9 mouse cellular contexts compared by ENCODE assay signal in the genomic region with DNA sequence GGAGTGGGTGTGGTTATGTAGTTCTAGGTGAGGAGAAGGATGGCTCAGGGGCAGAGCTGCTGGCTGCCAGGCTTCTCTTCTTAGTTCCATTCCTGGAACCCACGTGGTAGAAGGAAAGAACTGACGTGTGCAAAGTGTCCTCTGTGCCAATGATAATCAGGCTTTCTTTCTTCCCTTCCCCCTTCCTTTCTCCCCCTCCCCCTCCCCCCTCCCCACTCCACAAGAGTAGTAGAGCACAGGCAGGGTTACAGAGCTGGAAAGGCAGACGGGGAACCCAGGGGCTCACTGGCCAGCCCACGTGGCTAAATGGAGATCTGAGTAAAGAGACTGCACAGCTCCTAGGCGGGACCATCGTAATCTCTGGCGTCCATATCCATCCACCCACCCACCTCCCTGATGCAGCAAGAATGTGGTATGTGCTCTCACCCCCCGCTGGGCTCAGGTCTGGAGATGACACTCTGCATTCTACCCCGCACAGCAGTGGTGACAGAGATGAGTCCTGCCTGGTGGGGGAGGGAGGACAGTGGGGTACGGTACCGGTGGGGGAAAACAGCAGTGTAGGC. TPM values are rescaled to one million over a fixed set of nuclear protein-coding genes. Genes with fewer than 3 reads are reported as not detected.
DNase-seq lines count a peak whose midpoint lies in the region; ATAC-seq and TF ChIP-seq lines count a peak whose summit lies in the region.
"Had no signal": no experiment of that assay in that cellular context is flagged by ENCODE, and none has a peak within 500 bp of the region (broad histone marks: within the 10 kb centered on the region; RNA-seq: fewer than 3 reads in every experiment).

No protein-coding gene starts in this region.

- no peak overlapping the region for H3K27ac ChIP-seq in cerebellum, adult 2 months (ENCODE audit: insufficient read depth, low read length)
- no peak overlapping the region for H3K27ac ChIP-seq in limb, embryonic 14.5 days (replicated peaks; ENCODE audit: low read depth, low read length)

- no peak for TF ChIP-seq CTCF in cerebellum, adult 2 months (IDR thresholded peaks at IDR 0.05; ENCODE audit: borderline replicate concordance, insufficient read depth, low read depth, low read length)

- DNase-seq in cerebellum, adult 2 months: peak; percentile 41 to 45
- peak; percentile 79 for DNase-seq in right cerebral cortex, adult 18-20 months
- DNase-seq in right cerebral cortex, postnatal 4 days: no peak
- no peak for DNase-seq in limb, embryonic 14.5 days (ENCODE audit: low spot score)
- DNase-seq in right cerebral cortex, postnatal 36 days (ENCODE audit: low spot score in 2 of 2): peak; percentile 67 to 74
- DNase-seq in adrenal gland, adult 18-20 months (ENCODE audit: low spot score in 2 of 2): no peak
- no peak for DNase-seq in layer of hippocampus, adult 8-10 months (ENCODE audit: low spot score in 2 of 2)

- ATAC-seq in cerebellum, adult (ENCODE audit: insufficient number of reproducible peaks, low FRiP score, low TSS enrichment): no peak
- 0 out of 2 replicates have a peak, but pooled peaks have one; percentile 9 for ATAC-seq in limb, embryonic 14.5 days (ENCODE audit: low FRiP score, low read depth)

- H3K4me3 ChIP-seq in cerebellum, adult 2 months (replicated peaks; ENCODE audit: insufficient read depth, low read depth, low read length): no peak overlapping the region
- H3K4me3 ChIP-seq in limb, embryonic 14.5 days (replicated peaks; ENCODE audit: low read length): no peak overlapping the region
- H3K4me3 ChIP-seq: erythroblast, embryonic 14.5 days had no signal

- 0 out of 2 replicates have a peak overlapping the region, but pooled peaks have one; percentile 17 for H3K9ac ChIP-seq in limb, embryonic 14.5 days (ENCODE audit: low read depth, low read length, severe bottlenecking)

- WGBS in cerebellum, adult 2 months: 32% methylated on average over 11 of the region's 11 CpGs
- WGBS in limb, embryonic 14.5 days: 12% methylated on average over 11 of the region's 11 CpGs

- no peaks in the 10 kb centered on the region for H3K9me3 ChIP-seq in limb, embryonic 14.5 days (ENCODE audit: control insufficient read depth, low read length)

- H3K4me2 ChIP-seq in limb, embryonic 14.5 days (replicated peaks; ENCODE audit: low read depth, low read length, severe bottlenecking): peak overlapping the region; percentile 28

- no peak for TF ChIP-seq POLR2A in cerebellum, adult 2 months (IDR thresholded peaks at IDR 0.05; ENCODE audit: borderline replicate concordance, insufficient read depth, low read length)
- no peak for TF ChIP-seq POLR2A in limb, embryonic 14.5 days (IDR thresholded peaks at IDR 0.05; ENCODE audit: borderline replicate concordance, extremely low read depth, insufficient read depth, insufficient read length)

- H3K4me1 ChIP-seq in cerebellum, adult 2 months (ENCODE audit: control insufficient read depth, insufficient read depth, low read length): peaks cover 16% of the 10 kb centered on the region
- H3K4me1 ChIP-seq in limb, embryonic 14.5 days (ENCODE audit: control insufficient read depth, insufficient read depth, low read length): peaks cover 16% of the 10 kb centered on the region; the same call in 1 of the 2 replicates

- H3K36me3 ChIP-seq in limb, embryonic 14.5 days (ENCODE audit: control insufficient read depth, insufficient read depth, low read length): no peaks in the 10 kb centered on the region

- no peaks in the 10 kb centered on the region for H3K27me3 ChIP-seq in cerebellum, adult 2 months (ENCODE audit: control insufficient read depth, insufficient read depth, low read length)
- no peaks in the 10 kb centered on the region for H3K27me3 ChIP-seq in limb, embryonic 14.5 days (ENCODE audit: control insufficient read depth, insufficient read depth, low read length)

RNA-seq across cellular contexts. Expression of a gene that starts 42.6 kb away (rescaled TPM):
- polyA plus RNA-seq in cerebellum, adult 2 months (2012; rRNA removed): 0.06 and 0.07 TPM in 2 replicates
- polyA plus RNA-seq in limb, embryonic 14.5 days (2012; rRNA removed): 0.45 and 0.50 TPM in 2 replicates
- 0.22 and 0.23 TPM in 2 replicates for polyA plus RNA-seq in limb, embryonic 14.5 days (2014; fragmentation: Nextera tagmentation; extraction: Ambion mirVana)
- under 1 TPM in 1 of 2 experiments, not detected in 1; 0.22 TPM for total RNA-seq in adrenal gland, adult 18-20 months (2021)
- total RNA-seq in layer of hippocampus, adult 8-10 months (2022): 1 to 10 TPM in 1 of 4 experiments, under 1 TPM in 2, not detected in 1; 0.14 to 1.3 (median 0.82) TPM
- polyA plus RNA-seq: erythroblast, embryonic 14.5 days had no signal

RNA-seq across cellular contexts. Expression of a gene that starts 49.5 kb away (rescaled TPM):
- 177 and 188 TPM in 2 replicates for polyA plus RNA-seq in cerebellum, adult 2 months (2012; rRNA removed)
- 189 and 205 TPM in 2 replicates for polyA plus RNA-seq in limb, embryonic 14.5 days (2012; rRNA removed)
- 94.7 and 101 TPM in 2 replicates for polyA plus RNA-seq in limb, embryonic 14.5 days (2014; fragmentation: Nextera tagmentation; extraction: Ambion mirVana)
- total RNA-seq in adrenal gland, adult 18-20 months (2021): 10 to 100 TPM; 41.0 to 48.5 TPM
- 100 to 1,000 TPM; 200 to 279 (median 237) TPM for total RNA-seq in layer of hippocampus, adult 8-10 months (2022)
- polyA plus RNA-seq: erythroblast, embryonic 14.5 days had no signal

RNA-seq across cellular contexts. Expression of a gene that starts 54.6 kb away (rescaled TPM):
- polyA plus RNA-seq in cerebellum, adult 2 months (2012; rRNA removed): 0.59 and 1.0 TPM in 2 replicates
- polyA plus RNA-seq in limb, embryonic 14.5 days (2012; rRNA removed): 0.06 and 0.35 TPM in 2 replicates
- not detected in 2 replicates for polyA plus RNA-seq in limb, embryonic 14.5 days (2014; fragmentation: Nextera tagmentation; extraction: Ambion mirVana)
- total RNA-seq in adrenal gland, adult 18-20 months (2021): 1 to 10 TPM in 1 of 2 experiments, under 1 TPM in 1; 0.70 to 2.2 TPM
- total RNA-seq in layer of hippocampus, adult 8-10 months (2022): under 1 TPM in 1 of 4 experiments, not detected in 3; 0.32 TPM
- polyA plus RNA-seq: erythroblast, embryonic 14.5 days had no signal

Comparison
In these comparisons a context has a peak if more than half of its experiments do, and no peak if none do; other contexts are left out.
1. DNase-seq: peak in cerebellum, adult 2 months (2 of 2), right cerebral cortex, adult 18-20 months (single experiment) and right cerebral cortex, postnatal 36 days (2 of 2); none in right cerebral cortex, postnatal 4 days (single experiment), limb, embryonic 14.5 days (single experiment), adrenal gland, adult 18-20 months (0 of 2) and layer of hippocampus, adult 8-10 months (0 of 2).
2. RNA of a gene that starts 49.5 kb away (total RNA-seq): 200 to 279 TPM in layer of hippocampus, adult 8-10 months; 41.0 to 48.5 TPM in adrenal gland, adult 18-20 months; every median in the first group is over 4 times any median in the second.